Mouse (Mus musculus) cerebellum, adult 2 months (tissue): ENCODE results near the gene Gm11114.

Experiments used
- CTCF ChIP-seq: fragments of 200-500 bp; IDR thresholded peaks from 2 replicates; pipeline ENCODE4 v1.5.1; 2011; ENCODE audit warnings: low read depth, mild to moderate bottlenecking, control low read depth, low read length, moderate library complexity, borderline replicate concordance; ENCODE audit not compliant: insufficient read depth
- POLR2A ChIP-seq: fragments of 200-500 bp; IDR thresholded peaks from 2 replicates; pipeline ENCODE4 v1.6.1; 2011; ENCODE audit warnings: low read length, control low read depth, borderline replicate concordance; ENCODE audit not compliant: insufficient read depth

DNA sequence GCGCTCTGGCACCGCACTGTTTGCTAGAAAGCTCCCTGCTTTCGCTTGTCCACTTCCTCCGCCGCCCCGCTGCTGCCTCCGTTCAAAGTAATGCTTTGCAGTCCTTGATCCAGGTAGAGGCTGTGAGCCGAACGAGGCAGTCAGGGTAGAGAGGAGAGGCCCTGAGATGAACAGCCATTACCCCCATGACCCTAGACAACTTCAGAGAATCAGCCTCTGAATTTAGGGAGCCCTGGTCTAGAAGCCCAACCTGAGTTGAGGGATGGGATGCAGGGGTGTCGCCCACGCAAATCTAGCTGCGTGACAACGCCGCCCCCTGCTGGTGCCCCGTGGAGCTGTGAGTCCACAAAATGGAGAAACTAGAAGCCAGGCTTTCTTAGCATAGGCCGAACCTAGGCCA, 15.7 kb downstream of the Gm11114 start:
- no peak for TF ChIP-seq POLR2A
- TF ChIP-seq CTCF: peak; percentile 68
